Mouse (Mus musculus) adrenal gland, adult 18-20 months (tissue): ENCODE measurements around the gene Bcl2l13. TPM values are rescaled to one million over a fixed set of nuclear protein-coding genes. Genes with fewer than 3 reads are reported as not detected.
A peak's percentile ranks its signal among the peaks of the same experiment; 100 is the strongest.
"Not testable (repeated sequence)": the region's sequence is repeated elsewhere in the genome, so short reads cannot be mapped to it uniquely, and the experiment has no call there.

Experiments
- DNase-seq, 2 experiments: peaks; one replicate each; pipeline ENCODE4 v3.0.0; 2021 to 2022; ENCODE audit warnings: low spot score in 2 of 2
- microRNA-seq, 2 experiments: library from miRNA; unstranded; fragments of <30 nt; microRNA quantifications; one replicate each; pipeline ENCODE4 v1.2.0; 2021; ENCODE audit warnings: borderline number of aligned reads in 2 of 2
- total RNA-seq, 2 experiments: library from RNA; stranded (reverse); gene quantifications; 1 replicate in 1 of 2; 2 replicates in 1 of 2; pipeline ENCODE4 v1.2.3; 2021

Bcl2l13 gene
- total RNA-seq, 2 experiments from 2014 or later = 63.9 to 78.9 TPM

DNA sequence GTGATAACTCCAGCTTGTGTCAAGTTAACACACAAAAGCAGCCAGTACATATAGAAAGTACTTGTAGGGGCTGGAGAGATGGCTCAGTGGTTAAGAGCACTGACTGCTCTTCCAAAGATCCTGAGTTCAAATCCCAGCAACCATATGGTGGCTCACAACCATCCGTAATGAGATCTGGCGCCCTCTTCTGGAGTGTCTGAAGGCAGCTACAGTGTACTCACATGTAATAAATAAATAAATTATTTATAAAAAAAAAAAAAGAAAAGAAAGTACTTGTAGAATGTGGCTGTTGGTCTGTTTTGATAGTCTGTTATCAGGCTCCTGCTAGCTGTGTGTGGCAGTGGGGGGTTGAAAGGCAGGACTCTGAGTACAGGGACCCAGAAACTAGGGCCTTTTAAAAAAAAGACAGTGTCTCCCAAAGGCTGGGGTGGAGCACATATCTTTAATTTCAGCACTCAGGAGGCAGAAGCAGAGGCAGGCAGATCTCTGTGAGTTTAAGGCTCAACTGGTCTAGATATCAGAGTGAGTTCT, 88.8 kb downstream of the Bcl2l13 start:
- DNase-seq = not testable (repeated sequence)

DNA sequence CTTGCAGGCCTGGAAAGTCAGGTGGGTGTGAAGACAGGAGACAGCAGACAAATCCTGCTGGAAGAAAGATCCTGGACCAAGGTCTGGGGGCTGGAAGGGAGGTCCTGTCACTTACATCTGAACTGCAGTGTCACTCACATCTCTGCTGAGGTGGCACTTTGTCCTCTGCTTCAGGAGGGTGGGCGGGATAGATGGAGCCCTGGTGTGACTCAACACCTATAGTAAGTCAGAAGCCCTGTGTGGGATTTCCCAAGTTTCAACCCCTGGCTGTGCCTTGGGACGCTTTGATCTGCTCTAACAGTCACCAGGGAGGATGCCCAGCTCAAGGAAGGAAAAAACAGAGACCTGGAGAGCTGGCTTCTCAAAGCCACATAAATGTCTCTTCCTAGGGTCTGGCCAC, 90.9 kb downstream of the Bcl2l13 start:
- DNase-seq = no peak

DNA sequence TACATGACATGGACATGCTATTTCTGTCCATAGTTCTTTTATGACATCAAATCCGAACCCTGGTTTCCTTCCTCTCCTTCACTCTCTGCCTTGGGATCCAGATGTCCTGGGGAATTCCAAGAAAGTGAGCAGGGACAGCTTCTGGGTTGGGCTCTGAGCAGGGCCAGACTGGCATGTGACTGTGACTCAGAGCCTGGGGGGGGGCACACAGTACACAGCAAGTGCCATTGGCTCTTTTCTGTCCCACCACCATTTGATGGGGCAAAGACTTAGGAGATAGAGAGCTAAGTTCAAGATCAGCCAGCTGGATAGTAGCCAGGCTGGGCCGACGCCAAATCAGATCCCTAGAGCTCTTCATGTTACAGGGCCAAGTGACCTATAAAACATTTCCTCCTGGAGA, 91.8 kb downstream of the Bcl2l13 start:
- DNase-seq = peak; percentile 62 to 69

DNA sequence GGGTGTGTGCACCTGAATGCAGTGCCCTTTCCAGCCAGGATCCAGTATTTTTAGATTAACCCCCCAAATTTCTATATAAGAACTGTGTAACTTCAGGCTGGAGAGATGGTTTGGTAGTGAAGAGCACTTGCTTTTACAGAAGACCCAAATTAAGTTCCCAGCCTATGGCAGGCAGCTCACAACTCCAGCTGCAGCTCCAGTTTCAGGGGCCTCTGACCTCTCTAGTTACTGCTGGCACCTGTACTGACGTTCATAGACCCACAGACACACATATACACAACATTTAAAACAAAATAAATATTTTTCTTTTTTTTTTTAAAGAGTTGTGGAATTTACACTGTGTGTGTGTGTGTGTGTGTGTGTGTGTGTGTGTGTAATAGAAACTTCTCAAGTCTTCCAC, 93.4 kb downstream of the Bcl2l13 start:
- no peak for DNase-seq

DNA sequence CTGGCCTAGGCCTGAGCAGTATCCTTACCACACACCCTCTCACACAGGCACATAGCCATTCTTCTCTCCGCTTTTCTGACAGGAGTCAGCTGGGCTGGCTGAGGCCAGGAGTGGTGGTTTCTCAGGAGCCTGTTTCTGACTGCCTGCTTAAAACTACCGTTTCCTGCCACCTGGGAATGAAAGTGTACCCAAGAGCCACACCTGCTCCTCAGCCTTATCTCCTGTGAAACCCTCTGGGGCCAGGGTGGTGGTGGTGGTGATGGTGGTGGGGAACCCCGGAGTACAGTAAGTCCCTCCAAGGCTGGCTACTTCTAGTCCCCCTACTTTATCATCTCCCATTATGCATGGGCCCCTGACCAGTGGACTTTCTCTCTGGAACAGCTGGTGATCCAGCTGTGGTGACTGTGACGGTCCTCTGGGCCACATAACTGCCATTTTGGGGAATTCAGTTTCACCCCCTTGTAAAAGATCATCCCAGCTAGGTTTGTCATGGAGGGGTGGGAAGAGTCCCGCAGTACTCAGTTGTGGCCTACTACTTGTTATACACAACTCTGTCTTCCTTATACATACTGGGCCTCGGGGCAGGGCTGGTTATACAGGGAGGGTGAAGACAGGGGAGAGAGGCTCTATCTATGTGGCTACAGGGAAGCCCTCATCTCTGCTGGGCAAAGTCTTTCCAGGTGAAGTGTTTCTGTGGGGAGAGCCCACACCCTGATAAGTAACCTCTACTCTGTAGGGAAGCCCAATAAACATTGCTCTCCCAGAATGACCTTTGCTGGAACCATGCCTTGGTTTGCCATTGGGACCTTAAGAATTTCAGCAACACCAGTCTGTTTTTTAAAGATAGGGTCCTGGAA, 94.7 kb downstream of the Bcl2l13 start:
- DNase-seq = no peak

DNA sequence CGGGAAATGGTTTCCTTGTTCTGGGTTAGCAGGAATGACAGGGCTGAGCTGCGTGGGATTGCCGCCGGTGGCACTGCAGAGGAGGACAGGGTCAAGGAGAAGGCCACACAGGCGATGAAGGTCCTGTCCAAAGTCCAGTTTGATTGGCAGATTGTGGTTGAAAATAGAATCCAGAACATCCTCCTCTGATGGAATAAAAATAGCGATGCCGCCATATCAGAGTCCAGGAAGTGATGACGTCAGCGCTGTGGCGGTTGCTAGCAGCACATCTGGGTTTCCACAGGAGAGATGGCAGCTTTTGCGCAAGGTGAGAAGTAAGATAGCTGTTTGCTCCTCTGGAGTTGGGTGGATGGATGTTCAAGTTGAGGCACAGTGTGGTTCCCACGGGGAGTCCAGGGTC, 96.6 kb downstream of the Bcl2l13 start:
- DNase-seq = no peak

DNA sequence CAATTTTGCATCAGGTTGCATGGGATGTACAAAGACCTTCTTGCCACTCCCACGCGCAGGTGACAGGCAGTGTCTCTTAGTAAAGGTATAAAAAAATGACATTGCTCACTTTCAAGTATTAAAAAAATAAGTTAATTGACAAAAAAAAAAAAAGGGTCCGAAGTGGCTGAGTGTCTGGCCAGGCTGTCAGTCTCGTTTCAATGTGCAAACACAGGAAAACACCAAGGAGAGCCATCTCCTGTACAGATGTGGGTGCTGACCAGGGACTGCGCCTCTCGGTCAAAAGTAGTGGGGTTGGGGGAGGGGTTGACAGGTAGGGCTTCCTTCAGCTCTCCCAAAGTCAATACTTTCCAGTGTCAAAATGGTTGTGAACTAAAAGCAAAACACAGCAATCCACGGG, 97.7 kb downstream of the Bcl2l13 start:
- no peak for DNase-seq

DNA sequence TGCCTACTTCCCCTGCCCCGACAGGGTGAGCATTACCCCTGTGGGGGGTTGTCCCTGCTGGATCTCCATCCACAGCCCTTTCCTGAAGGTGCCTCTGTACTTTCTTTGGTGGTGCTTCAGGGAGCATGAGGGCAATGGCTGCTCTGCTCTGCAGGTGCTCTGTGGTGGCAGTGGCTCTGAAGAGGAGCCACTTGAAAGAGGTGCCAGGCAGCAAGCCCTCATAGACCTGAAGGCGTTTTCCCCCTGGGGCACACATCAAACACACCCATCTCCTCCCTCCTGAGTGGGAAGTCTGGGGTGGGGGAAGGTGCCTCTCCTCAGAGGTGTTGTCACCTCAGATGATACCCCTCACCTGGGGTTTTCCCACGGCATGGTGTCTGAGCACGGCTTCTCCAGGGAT, 98.2 kb downstream of the Bcl2l13 start:
- DNase-seq = no peak

DNA sequence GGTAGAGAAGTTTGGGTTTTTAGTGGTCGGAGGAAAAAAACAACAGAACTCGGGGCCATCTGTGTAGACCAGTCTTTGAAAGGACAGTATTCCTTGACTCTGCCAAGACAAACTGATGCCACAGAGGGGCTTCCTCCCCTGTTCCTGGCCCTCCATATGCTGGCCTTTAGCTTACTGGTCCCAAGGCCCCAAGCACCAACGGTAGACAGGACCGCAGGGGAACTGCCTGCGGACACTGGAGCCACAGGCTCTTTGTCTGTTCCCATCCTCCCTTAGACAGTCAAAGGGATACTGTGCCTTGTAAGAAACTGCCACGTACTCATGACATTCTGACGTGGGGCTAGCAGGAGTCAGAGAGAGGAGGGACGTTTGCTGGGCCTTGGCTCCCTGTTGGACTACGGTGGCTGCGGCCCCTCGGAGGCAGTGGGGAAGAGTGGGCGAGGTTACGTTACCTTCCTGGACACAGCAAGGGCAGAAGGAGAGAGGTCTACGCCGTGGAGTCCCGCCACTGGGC, 101.1 kb downstream of the Bcl2l13 start:
- no peak for DNase-seq

DNA sequence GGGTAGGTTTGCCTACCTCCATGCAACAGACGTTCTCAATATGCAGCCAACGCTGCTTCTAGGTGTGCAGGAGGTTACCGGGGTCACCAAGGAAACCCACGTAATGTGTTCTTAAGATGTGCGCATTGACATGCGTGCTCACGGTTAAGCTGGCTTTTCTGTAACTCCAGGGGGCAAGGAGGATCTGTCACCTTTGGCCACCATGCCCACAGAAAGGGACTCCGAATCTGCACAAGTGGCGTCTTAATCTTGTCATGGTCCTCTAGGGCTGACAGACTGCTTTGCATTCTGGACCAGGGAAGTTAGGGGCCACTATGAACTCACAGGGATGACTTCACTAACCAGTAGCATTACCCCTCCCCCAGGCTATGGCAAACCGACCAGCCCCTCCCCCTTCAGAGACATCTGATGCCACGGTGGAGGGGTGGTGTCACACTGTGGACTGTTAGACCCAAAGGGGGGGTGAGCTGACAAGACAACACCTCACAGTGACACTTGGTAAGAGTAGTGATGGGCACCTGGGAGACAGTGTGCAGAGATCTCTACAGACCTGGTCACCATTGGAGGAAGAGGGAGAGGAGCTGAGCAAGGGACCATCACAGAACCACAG, 102.1 kb downstream of the Bcl2l13 start:
- DNase-seq = no peak

DNA sequence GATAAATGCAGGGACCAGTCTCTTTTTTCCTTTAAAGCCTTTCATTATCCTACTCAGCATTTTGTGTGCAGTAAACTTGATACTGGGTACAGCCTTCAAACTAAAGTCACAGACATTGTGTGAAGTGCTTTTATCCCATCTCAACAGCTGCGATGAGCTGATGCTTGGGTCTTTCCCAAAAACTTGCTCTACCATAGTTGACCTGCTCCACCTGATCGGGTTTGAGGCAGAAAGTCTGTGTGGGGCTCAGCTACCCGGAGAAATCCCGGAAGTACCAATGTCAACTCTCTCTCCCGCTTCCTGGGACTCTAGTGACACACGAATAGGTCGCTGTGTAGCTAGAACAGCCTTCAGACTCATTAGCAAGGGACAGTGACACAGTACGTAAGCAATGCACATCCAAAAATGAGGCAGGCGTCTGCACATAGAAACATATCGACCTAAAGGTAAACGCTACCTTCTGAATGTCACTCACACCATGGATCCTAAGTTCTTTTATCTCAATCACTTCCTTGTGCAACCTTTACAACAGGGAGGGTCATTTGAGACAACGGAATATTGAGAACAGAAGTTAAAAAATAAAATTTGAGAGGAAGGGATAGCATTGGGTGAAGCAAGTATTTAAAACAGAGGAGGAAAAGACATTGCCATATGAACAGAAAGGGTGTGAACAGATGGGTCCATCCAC, 102.9 kb downstream of the Bcl2l13 start:
- no peak for DNase-seq

DNA sequence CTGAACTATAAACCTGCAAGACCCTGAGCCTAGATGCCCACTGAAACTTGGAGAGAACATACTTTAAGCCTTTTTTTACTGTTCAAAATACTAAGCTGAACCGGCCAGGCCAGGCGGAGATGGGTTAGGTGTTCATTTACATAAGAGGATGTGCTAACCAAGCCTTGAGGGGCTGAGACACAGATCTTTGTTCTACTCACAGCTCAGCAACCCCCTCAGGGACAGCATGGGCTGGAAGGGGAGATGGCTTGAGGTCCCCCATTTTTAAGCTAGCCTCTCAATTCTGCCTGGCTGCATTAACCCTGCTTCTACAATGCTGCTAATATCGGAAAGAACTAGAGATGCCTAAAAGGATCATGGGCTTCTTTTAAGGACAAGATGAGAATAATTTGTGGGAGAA, 103.8 kb downstream of the Bcl2l13 start:
- DNase-seq = no peak

DNA sequence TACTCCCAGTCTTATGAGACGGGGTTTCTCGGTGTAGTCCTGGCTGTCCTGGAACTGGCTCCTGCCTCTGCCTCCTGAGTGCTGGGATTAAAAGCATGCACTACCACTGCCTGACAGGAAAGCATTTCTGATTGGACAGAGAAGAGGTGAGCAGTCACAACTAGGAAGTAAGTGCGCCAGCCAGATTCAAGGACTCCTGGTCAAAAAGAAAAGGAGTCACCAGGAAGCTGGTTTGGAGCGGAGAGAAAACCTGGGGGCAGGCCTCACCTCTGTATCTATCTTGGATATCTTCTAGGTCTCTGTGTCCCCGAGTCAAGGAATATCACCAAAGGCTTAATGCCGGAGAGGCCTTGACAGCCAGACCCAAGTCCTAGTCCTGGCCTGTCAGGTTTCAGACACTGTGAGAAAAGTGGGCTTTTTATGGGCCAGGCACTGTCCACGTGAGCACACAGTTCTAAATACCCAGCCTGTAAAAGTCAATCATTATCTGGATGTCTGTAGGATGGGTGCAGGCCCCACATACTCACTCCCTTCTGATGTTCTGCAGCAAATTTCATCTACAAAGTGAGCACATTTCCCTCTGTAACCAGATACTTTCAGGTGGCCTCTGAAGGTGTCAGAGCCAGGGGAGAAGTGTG, 104.6 kb downstream of the Bcl2l13 start:
- DNase-seq = no peak

DNA sequence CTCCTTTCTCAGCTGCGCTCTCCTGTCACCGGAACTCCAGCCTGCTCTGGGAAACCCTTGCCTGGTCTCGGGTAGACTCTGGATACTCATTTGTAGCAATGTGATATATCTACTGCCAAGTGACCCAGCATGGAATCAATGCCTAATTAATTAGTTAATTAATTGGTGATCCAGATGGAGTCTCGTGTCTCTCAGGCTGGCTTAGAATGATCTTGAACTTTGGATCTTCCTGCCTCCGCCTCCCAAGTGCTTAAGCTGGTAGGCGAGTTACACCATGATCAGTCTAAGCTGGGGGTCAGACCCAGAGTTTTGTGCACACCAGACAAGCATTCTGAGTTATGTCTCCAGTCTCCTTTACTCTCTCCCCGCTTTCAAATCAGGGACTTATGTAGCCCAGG, 105.1 kb downstream of the Bcl2l13 start:
- DNase-seq = no peak

DNA sequence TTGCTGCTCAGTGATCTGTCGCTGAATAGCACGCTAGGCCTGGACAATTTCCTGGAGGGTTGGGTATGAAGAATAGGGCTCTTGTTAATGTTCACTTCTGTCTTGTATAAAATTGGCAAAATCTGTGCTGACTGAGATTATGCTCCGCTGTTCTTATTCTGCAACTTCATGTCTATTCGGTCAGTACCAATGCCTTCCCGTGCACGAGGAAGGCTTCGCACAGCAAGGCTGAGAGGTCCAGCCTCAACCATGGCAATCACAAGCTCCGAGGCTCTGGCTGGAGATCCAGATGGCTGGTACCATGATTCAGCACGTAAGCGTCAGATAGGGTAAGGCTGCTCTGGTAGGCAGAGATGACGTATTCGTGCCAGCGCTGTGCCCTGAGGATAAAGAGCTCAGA, 105.6 kb downstream of the Bcl2l13 start:
- no peak for DNase-seq

Small RNA genes within 50 kb of the gene (microRNA-seq; reads per million reads assigned to microRNA genes)
- 0 reads per million in 2 experiments for gene Gm25193

Other genes starting within 250 kb of the Bcl2l13 start
- 1 to 10 TPM; 6.1 to 7.9 TPM for gene Cecr2, start 169.8 kb upstream of the Bcl2l13 start, total RNA-seq
- under 1 TPM in 1 of 2 experiments, not detected in 1; 0.26 TPM for gene Slc25a18, start 62.6 kb upstream of the Bcl2l13 start, total RNA-seq
- gene Atp6v1e1, start 13.4 kb upstream of the Bcl2l13 start, total RNA-seq = 100 to 1,000 TPM; 269 to 456 TPM
- gene Bid, start 80.6 kb downstream of the Bcl2l13 start, total RNA-seq = 1 to 10 TPM; 4.5 to 4.8 TPM